Mouse (Mus musculus) kidney, adult 2 months (tissue): ENCODE data around the gene Apopt1. TPM values are rescaled to one million over a fixed set of nuclear protein-coding genes. Genes with fewer than 3 reads are reported as not detected.
A peak's percentile ranks its signal among the peaks of the same experiment; 100 is the strongest.

Source experiments
- DNase-seq: peaks from one replicate; pipeline ENCODE4 v3.0.0; 2021
- H3K27ac ChIP-seq: fragments of 200-500 bp; 2 replicates; pipeline ENCODE4 v1.5.1; 2012; ENCODE audit warnings: low read depth, low read length, control low read depth, inconsistent platforms; ENCODE audit not compliant: insufficient read depth
- H3K27me3 ChIP-seq: fragments of 200-500 bp; replicated peaks from 2 replicates; pipeline ENCODE4 v1.6.1; 2012; ENCODE audit warnings: mild to moderate bottlenecking, moderate library complexity, low read length, inconsistent platforms; ENCODE audit not compliant: control insufficient read depth, insufficient read depth
- H3K36me3 ChIP-seq: fragments of 200-500 bp; 2 replicates; pipeline ENCODE4 v1.6.1; 2012; ENCODE audit warnings: mild to moderate bottlenecking, moderate library complexity, low read length, inconsistent platforms; ENCODE audit not compliant: control insufficient read depth, insufficient read depth
- H3K4me1 ChIP-seq: fragments of 200-500 bp; 2 replicates; pipeline ENCODE4 v1.6.1; 2011; ENCODE audit warnings: low read length; ENCODE audit not compliant: control insufficient read depth, insufficient read depth
- H3K4me3 ChIP-seq: fragments of 200-500 bp; 2 replicates; pipeline ENCODE4 v1.5.1; 2011; ENCODE audit warnings: mild to moderate bottlenecking, low read depth, low read length, control low read depth; ENCODE audit not compliant: insufficient read depth
- CTCF ChIP-seq: fragments of 200-500 bp; conservative IDR thresholded peaks from 2 replicates; pipeline ENCODE4 v1.5.1; 2011; ENCODE audit warnings: low read depth, mild to moderate bottlenecking, control low read depth, low read length, moderate library complexity, mixed read lengths; ENCODE audit not compliant: insufficient read depth, insufficient read length
- POLR2A ChIP-seq: fragments of 200-500 bp; IDR thresholded peaks from one replicate; pipeline ENCODE4 v1.6.1; 2011; ENCODE audit warnings: low read depth, low read length, control low read depth
- WGBS: fragments of 180-500 bp; shearing (Covaris S2); methylation state at CpG from one replicate; pipeline ENCODE4 v1.1.7; 2018; 5-methylcytosine and 5-hydroxymethylcytosine counted together
- polyA plus RNA-seq: library from polyadenylated mRNA; depleted of rRNA; stranded (reverse); fragments of >200 nt; gene quantifications from 2 replicates; pipeline ENCODE4 v1.2.3, GENCODE M21; 2012

Gene Apopt1
- polyA plus RNA-seq, 1 experiment: 68.4 TPM

- no peaks in the 10 kb centered on the region for H3K36me3 ChIP-seq
- no peak overlapping the region for H3K27ac ChIP-seq
- DNase-seq: no peak
- H3K4me3 ChIP-seq: no peak overlapping the region
- no peaks in the 10 kb centered on the region for H3K27me3 ChIP-seq
- TF ChIP-seq POLR2A: no peak
- no peak for TF ChIP-seq CTCF
- peaks cover 14% of the 10 kb centered on the region for H3K4me1 ChIP-seq
- WGBS: 93% methylated on average over 8 of the region's 8 CpGs
Measured at GRCm38 (mm10) chr12:111681305-111681704, 31.8 kb upstream of the Apopt1 start.

- H3K27ac ChIP-seq: no peak overlapping the region
- no peaks in the 10 kb centered on the region for H3K36me3 ChIP-seq
- 70% methylated on average over 5 of the region's 5 CpGs for WGBS
- no peaks in the 10 kb centered on the region for H3K27me3 ChIP-seq
- TF ChIP-seq POLR2A (no peak), CTCF (no peak)
- no peak overlapping the region for H3K4me3 ChIP-seq
- peaks cover 20% of the 10 kb centered on the region for H3K4me1 ChIP-seq
- DNase-seq: no peak
Measured at GRCm38 (mm10) chr12:111682003-111682402, 31.1 kb upstream of the Apopt1 start.

GRCm38 (mm10) chr12:111682806-111683205 is 30.3 kb upstream of the Apopt1 start:
- no peak for DNase-seq
- Histone ChIP-seq H3K27ac (no peak overlapping the region), H3K27me3 (no peaks in the 10 kb centered on the region), H3K4me3 (no peak overlapping the region), H3K36me3 (no peaks in the 10 kb centered on the region), H3K4me1 (peaks cover 19% of the 10 kb centered on the region)
- WGBS: 84% methylated on average over 5 of the region's 5 CpGs
- no peak for TF ChIP-seq CTCF
- no peak for TF ChIP-seq POLR2A

GRCm38 (mm10) chr12:111686390-111686789 is 26.7 kb upstream of the Apopt1 start:
- TF ChIP-seq CTCF: no peak
- no peak for TF ChIP-seq POLR2A
- no peaks in the 10 kb centered on the region for H3K36me3 ChIP-seq
- 79% methylated on average over 4 of the region's 4 CpGs for WGBS
- H3K27ac ChIP-seq: no peak overlapping the region
- H3K4me3 ChIP-seq: no peak overlapping the region
- no peaks in the 10 kb centered on the region for H3K27me3 ChIP-seq
- peaks cover 32% of the 10 kb centered on the region; the same call in 1 of the 2 replicates for H3K4me1 ChIP-seq
- no peak for DNase-seq

- 12% methylated on average over 14 of the region's 14 CpGs for WGBS
- Histone ChIP-seq H3K4me1 (peaks cover 32% of the 10 kb centered on the region; the same call in 1 of the 2 replicates), H3K36me3 (no peaks in the 10 kb centered on the region), H3K27me3 (no peaks in the 10 kb centered on the region), H3K4me3 (no peak overlapping the region), H3K27ac (peak overlapping the region; percentile 67)
- TF ChIP-seq CTCF: no peak
- no peak for TF ChIP-seq POLR2A
- peak; percentile 95 for DNase-seq
Measured at GRCm38 (mm10) chr12:111687350-111688068, 25.6 kb upstream of the Apopt1 start.

GRCm38 (mm10) chr12:111688069-111688428 is 25.0 kb upstream of the Apopt1 start:
- Histone ChIP-seq H3K4me3 (no peak overlapping the region), H3K36me3 (no peaks in the 10 kb centered on the region), H3K4me1 (peaks cover 32% of the 10 kb centered on the region; the same call in 1 of the 2 replicates), H3K27me3 (no peaks in the 10 kb centered on the region), H3K27ac (peak overlapping the region; percentile 67; the same call in 1 of the 2 replicates)
- no peak for DNase-seq
- WGBS: 39% methylated on average over 2 of the region's 2 CpGs
- TF ChIP-seq CTCF (no peak), POLR2A (no peak)

GRCm38 (mm10) chr12:111689426-111689825 is 23.6 kb upstream of the Apopt1 start:
- Histone ChIP-seq H3K27ac (no peak overlapping the region), H3K4me1 (peaks cover 42% of the 10 kb centered on the region), H3K36me3 (no peaks in the 10 kb centered on the region), H3K27me3 (no peaks in the 10 kb centered on the region), H3K4me3 (no peak overlapping the region)
- 39% methylated on average over 11 of the region's 11 CpGs for WGBS
- peak; percentile 80 for DNase-seq
- TF ChIP-seq CTCF (no peak), POLR2A (no peak)
